Mouse (Mus musculus): ENCODE measurements around the gene Rnf41.

DNA sequence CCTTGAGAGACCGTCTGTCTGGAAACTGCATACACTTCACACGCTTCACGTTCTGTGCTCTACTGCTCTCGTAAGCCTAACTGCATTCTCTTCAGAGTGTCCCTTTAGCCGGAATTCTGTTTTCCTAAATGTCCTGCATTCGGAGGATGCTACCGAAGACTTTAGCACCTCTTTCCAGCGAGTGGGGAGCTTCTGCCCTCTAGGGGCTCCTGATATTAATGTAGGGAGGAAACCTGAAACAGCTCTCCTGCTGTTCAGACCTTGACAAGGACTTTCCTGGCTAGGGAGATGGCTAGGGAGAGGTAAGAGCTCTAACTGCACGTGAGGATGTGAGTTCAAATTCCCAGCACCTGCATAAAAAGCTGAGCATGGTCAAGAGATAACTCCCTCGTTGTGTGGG is 28.9 kb downstream of the Rnf41 start:
- TF ChIP-seq POLR2A (IDR thresholded peaks at IDR 0.05; ENCODE audit: low read depth, low read length) (no peak), CTCF (IDR thresholded peaks at IDR 0.05; ENCODE audit: extremely low read depth, insufficient read depth, insufficient read length, insufficient replicate concordance) (peak; percentile 56; the same call in 1 of the 2 replicates)

All from spleen, adult 2 months (tissue).